Mouse (Mus musculus) C2C12 (cell line): ENCODE measurements around the gene Mapk7.

Experiments used
- CEBPB ChIP-seq: IDR thresholded peaks from one replicate; pipeline ENCODE4 v1.6.1; 2011; ENCODE audit warnings: low read depth, mild to moderate bottlenecking, control low read depth, moderate library complexity
- CTCF ChIP-seq: IDR thresholded peaks from one replicate; pipeline ENCODE4 v1.5.1; 2011; ENCODE audit not compliant: control insufficient read depth, insufficient read depth, insufficient read length
- FOSL1 ChIP-seq: IDR thresholded peaks from one replicate; pipeline ENCODE4 v1.8.0; 2011; ENCODE audit warnings: mild to moderate bottlenecking, low read length; ENCODE audit not compliant: poor library complexity, insufficient read depth, severe bottlenecking
- MAX ChIP-seq: IDR thresholded peaks from one replicate; pipeline ENCODE4 v1.6.1; 2011; ENCODE audit warnings: mild to moderate bottlenecking, control low read depth
- MYOG ChIP-seq: IDR thresholded peaks from one replicate; pipeline ENCODE4 v1.6.1; 2011; ENCODE audit not compliant: control insufficient read depth, insufficient read length; ENCODE audit errors: extremely low read depth
- USF1 ChIP-seq: IDR thresholded peaks from one replicate; pipeline ENCODE4 v1.6.1; 2011; ENCODE audit warnings: low read depth, mild to moderate bottlenecking, control low read depth, moderate library complexity

- TF ChIP-seq USF1 (no peak), CTCF (no peak), MAX (no peak), MYOG (no peak), CEBPB (no peak), FOSL1 (no peak)
Measured at GRCm38 (mm10) chr11:61486458-61487219, 7.6 kb downstream of the Mapk7 start.
